Mouse (Mus musculus) liver, embryonic 13.5 days (tissue): ENCODE measurements around the gene 4933428G20Rik. TPM values are rescaled to one million over a fixed set of nuclear protein-coding genes. Genes with fewer than 3 reads are reported as not detected.
A peak's percentile ranks its signal among the peaks of the same experiment; 100 is the strongest.

ENCODE experiments used
- ATAC-seq: fragments of 200-750 bp; cut with Nextera tagmentation; 2 replicates; pipeline ENCODE4 v1.8.0; 2017; ENCODE audit warnings: low read depth, mild to moderate bottlenecking, moderate number of reproducible peaks, moderate library complexity
- DNase-seq: peaks from one replicate; pipeline ENCODE4 v3.0.0; 2022
- H3K27ac ChIP-seq: fragments of 300-500 bp; sonication (generic); 2 replicates; pipeline ENCODE4 v1.5.1; 2015; ENCODE audit warnings: moderate library complexity, mild to moderate bottlenecking, inconsistent platforms
- H3K27me3 ChIP-seq: fragments of 300-500 bp; sonication (generic); 2 replicates; pipeline ENCODE4 v1.6.1; 2015; ENCODE audit warnings: mild to moderate bottlenecking, inconsistent platforms
- H3K36me3 ChIP-seq: fragments of 300-500 bp; sonication (generic); 2 replicates; pipeline ENCODE4 v1.6.1; 2015; ENCODE audit warnings: mild to moderate bottlenecking, inconsistent platforms
- H3K4me1 ChIP-seq: fragments of 300-500 bp; sonication (generic); replicated peaks from 2 replicates; pipeline ENCODE4 v1.6.1; 2015; ENCODE audit warnings: inconsistent platforms
- H3K4me2 ChIP-seq: fragments of 300-500 bp; sonication (generic); 2 replicates; pipeline ENCODE4 v1.6.1; 2015; ENCODE audit warnings: inconsistent platforms, mild to moderate bottlenecking, moderate library complexity
- H3K4me3 ChIP-seq: fragments of 300-500 bp; sonication (generic); replicated peaks from 2 replicates; pipeline ENCODE4 v1.5.1; 2015; ENCODE audit warnings: mild to moderate bottlenecking, inconsistent platforms
- H3K9ac ChIP-seq: fragments of 300-500 bp; sonication (generic); 2 replicates; pipeline ENCODE4 v1.6.1; 2015; ENCODE audit warnings: mild to moderate bottlenecking, inconsistent platforms
- H3K9me3 ChIP-seq: fragments of 300-500 bp; sonication (generic); replicated peaks from 2 replicates; pipeline ENCODE4 v1.6.1; 2016; ENCODE audit warnings: inconsistent platforms
- WGBS: fragments of 180-500 bp; shearing (Covaris S2); methylation state at CpG from one replicate; pipeline ENCODE4 v1.1.7; 2015; ENCODE audit not compliant: insufficient replicate concordance; 5-methylcytosine and 5-hydroxymethylcytosine counted together
- polyA plus RNA-seq: library from polyadenylated mRNA; unstranded; fragments of >200 nt; fragmentation: Nextera tagmentation; extraction: Ambion mirVana; gene quantifications from 2 replicates; pipeline ENCODE4 v1.2.1, GENCODE M21; 2015

4933428G20Rik gene
- polyA plus RNA-seq, 1 experiment from 2014 or later, result 0.81 TPM

DNA sequence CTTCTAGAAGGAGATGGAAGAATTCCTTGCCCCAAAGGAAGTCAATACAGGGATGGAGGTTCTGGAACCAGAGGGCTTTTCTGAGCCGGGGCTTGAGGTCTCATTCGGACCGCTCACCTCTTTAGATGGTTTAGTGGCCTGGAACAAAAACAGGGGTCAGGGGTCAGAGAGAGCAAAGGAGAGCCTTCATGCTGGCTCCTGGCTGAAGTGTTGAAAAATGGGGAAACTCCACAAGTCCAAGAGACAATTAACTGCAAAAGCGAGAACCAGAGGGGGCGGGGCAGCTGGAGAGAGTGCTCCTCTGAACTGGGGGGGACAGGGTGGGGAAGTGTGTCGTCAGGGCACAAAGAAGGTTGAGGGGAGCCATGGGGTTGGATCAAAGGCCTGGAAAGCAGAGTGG is 12.4 kb upstream of the 4933428G20Rik start:
- no peaks in the 10 kb centered on the region for H3K9me3 ChIP-seq
- H3K4me1 ChIP-seq, result peaks cover 24% of the 10 kb centered on the region
- H3K9ac ChIP-seq, result no peak overlapping the region
- 67% methylated on average over 6 of the region's 6 CpGs for WGBS
- no peaks in the 10 kb centered on the region for H3K36me3 ChIP-seq
- H3K4me2 ChIP-seq, result peak overlapping the region; percentile 67
- DNase-seq (no peak), ATAC-seq (no peak)
- H3K27me3 ChIP-seq, result 0 out of 2 replicates have a peak, but pooled peaks cover 9% of the 10 kb centered on the region
- H3K4me3 ChIP-seq, result peak overlapping the region; percentile 47
- peak overlapping the region; percentile 27; the same call in 1 of the 2 replicates for H3K27ac ChIP-seq

DNA sequence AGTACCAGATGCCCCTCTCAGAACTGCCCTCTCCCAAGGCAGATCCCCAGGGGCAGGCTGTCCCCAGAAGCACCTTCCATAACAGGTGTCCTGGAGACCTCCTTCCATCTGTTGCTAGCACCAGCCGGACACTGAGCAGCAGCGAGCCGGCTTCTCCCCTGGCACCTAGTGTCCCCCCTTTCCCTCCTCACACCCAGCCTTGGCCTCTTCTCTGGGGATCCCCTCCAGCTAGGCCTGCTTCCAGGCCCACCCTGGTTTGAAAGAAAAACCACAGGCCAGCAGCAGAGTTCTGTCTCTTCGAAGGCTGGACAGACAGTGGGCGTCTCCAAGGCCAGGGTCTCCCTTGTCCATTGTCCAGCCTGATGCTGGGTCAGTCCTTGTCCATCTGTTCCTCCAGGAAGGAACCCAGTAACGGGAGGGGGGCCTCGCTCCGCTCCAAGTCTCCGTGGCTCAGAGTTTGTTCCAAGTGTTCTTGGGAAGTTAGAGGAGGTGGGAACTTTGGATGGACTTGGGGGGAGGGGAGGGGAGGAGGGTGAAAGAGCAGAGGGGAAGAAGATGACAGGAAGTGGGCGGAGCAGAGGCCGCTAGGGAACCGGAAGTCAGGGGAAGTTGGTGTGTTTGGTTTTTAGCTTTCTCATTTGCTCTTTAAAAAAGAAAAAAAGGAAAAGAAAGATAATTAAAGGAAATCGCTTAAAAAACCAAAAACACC is 11.7 kb upstream of the 4933428G20Rik start:
- Histone ChIP-seq H3K36me3 (no peaks in the 10 kb centered on the region), H3K27ac (peak overlapping the region; percentile 58), H3K4me3 (peak overlapping the region; percentile 47), H3K4me2 (peak overlapping the region; percentile 67), H3K27me3 (0 out of 2 replicates have a peak, but pooled peaks cover 9% of the 10 kb centered on the region), H3K9me3 (no peaks in the 10 kb centered on the region), H3K4me1 (peaks cover 24% of the 10 kb centered on the region), H3K9ac (peak overlapping the region; percentile 45; the same call in 1 of the 2 replicates)
- 16% methylated on average over 13 of the region's 13 CpGs for WGBS
- ATAC-seq, result peak; percentile 31
- no peak for DNase-seq

DNA sequence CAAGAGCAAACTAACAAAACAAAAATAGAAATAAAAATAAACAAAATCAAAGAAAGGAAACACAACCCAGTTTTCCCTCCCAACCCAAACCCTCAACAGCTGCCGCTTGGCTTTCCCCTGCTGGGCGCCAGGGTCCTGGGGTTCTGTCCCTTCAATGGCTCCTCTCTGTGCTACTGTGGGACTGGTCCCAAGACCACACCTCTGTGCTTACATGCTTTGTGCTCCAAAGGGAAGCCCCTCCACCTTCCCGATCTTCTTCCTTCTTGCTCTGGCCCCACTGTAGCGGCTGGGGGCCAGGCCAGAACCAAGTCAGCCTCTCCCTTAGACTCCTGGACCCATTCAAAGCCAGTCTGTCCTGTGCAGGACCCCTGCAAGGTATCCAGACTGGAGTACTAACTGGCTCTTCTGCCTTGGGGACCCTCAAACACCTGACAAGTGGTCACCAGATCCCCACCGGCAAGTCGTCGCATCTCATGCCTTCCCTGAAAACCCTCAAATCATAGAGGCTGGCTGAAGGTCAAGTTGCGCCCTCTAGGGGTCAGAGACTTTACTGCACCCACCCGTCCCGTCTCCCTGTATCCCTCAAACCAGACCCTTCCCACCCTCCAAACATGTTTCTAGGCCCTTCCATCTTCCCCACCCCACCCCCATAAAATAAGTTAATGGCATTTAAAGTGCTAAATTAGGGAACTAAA is 11.0 kb upstream of the 4933428G20Rik start:
- Histone ChIP-seq H3K9me3 (no peaks in the 10 kb centered on the region), H3K4me3 (peak overlapping the region; percentile 47), H3K4me2 (peak overlapping the region; percentile 67), H3K27me3 (0 out of 2 replicates have a peak, but pooled peaks cover 9% of the 10 kb centered on the region), H3K4me1 (peaks cover 24% of the 10 kb centered on the region), H3K36me3 (no peaks in the 10 kb centered on the region), H3K27ac (peak overlapping the region; percentile 58), H3K9ac (peak overlapping the region; percentile 45; the same call in 1 of the 2 replicates)
- WGBS, result 27% methylated on average over 10 of the region's 10 CpGs
- DNase-seq (peak; percentile 61), ATAC-seq (0 out of 2 replicates have a peak, but pooled peaks have one; percentile 35)

DNA sequence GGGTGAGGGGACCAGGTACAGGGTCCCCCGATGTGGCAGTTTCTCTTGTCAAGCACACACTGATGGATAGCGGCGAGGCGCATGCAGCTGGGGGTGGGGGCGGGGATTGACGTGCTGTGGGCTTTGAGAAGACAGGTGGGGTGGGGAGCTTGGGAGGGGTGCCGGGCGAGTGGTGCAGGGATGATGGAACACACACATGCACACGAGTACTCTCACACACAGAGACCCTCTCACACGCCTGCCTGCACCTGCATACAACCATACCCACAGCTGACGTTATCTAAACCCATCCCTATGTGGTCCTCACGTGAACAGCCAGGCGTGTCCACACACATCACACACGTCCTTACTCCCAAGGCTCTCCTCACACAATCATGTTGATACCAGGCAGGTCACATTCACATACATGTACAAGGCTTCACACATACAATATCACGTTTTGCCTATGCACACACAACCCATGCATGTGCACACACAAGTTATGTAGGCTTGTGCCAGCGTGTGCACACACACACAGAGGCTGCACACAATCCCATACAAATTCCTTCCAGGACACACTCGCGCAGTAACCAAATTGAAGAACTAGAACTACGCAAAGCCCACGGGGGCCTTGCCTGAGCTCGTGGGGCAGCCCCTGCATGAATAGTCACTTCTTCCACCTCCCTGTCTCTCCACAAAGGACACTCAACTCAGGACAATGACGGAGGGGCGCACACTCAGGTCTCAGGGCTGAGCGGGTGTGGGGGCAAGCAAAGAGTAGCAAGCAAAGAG is 9.8 kb upstream of the 4933428G20Rik start:
- ATAC-seq, result no peak
- no peak for DNase-seq
- Histone ChIP-seq H3K27ac (no peak overlapping the region), H3K4me1 (peaks cover 24% of the 10 kb centered on the region), H3K9ac (no peak overlapping the region), H3K4me3 (no peak overlapping the region), H3K4me2 (no peak overlapping the region), H3K36me3 (no peaks in the 10 kb centered on the region), H3K27me3 (0 out of 2 replicates have a peak, but pooled peaks cover 5% of the 10 kb centered on the region), H3K9me3 (no peaks in the 10 kb centered on the region)
- 73% methylated on average over 24 of the region's 24 CpGs for WGBS

DNA sequence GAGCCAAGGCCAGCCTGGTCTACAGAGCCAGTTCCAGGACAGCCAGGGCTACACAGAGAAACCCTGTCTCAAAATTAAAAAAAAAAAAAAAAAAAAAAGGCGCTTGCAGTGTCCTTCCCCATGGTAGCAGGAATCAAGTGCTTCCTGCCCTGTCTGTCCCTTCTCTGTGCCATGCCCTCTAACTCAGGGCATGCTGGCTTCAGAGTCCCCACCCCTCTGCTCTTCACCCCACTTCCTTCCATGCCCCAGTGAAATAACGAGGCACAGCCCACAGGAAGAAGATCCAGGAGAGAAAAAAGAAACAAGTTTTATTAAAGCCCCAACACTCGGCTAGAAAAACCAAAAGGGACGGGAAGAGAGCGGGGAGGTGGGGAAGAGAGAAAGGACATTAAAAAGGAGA is 8.9 kb upstream of the 4933428G20Rik start:
- ATAC-seq (no peak), DNase-seq (no peak)
- H3K27ac ChIP-seq, result no peak overlapping the region
- H3K4me2 ChIP-seq, result no peak overlapping the region
- 37% methylated on average over 5 of the region's 5 CpGs for WGBS
- no peak overlapping the region for H3K4me3 ChIP-seq
- H3K9me3 ChIP-seq, result no peaks in the 10 kb centered on the region
- no peaks in the 10 kb centered on the region for H3K36me3 ChIP-seq
- peaks cover 24% of the 10 kb centered on the region for H3K4me1 ChIP-seq
- no peak overlapping the region for H3K9ac ChIP-seq
- no peaks in the 10 kb centered on the region for H3K27me3 ChIP-seq

DNA sequence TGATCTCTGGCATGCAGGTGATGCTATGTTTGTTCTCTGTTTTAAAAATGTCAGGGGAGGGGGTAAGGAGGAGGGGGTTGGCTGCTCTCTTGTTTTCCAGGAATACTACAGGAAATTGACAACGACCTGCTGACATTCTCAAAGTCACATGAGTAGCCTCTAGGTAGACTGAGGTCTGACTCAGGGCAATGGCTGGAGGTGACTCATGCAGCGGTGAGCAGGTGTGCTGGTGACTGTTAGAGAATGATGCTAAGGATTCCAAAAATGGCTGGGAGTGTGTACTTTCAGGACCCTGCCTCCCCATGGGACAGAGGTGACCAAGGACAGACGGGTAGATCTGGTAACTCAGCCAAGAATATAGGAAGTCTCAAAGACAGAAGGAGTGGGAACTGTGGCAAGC is 8.1 kb upstream of the 4933428G20Rik start:
- no peak overlapping the region for H3K9ac ChIP-seq
- no peak overlapping the region for H3K27ac ChIP-seq
- DNase-seq (no peak), ATAC-seq (no peak)
- 47% methylated on average over 3 of the region's 3 CpGs for WGBS
- H3K36me3 ChIP-seq, result no peaks in the 10 kb centered on the region
- H3K9me3 ChIP-seq, result no peaks in the 10 kb centered on the region
- peaks cover 24% of the 10 kb centered on the region for H3K4me1 ChIP-seq
- no peaks in the 10 kb centered on the region for H3K27me3 ChIP-seq
- no peak overlapping the region for H3K4me3 ChIP-seq
- no peak overlapping the region for H3K4me2 ChIP-seq

DNA sequence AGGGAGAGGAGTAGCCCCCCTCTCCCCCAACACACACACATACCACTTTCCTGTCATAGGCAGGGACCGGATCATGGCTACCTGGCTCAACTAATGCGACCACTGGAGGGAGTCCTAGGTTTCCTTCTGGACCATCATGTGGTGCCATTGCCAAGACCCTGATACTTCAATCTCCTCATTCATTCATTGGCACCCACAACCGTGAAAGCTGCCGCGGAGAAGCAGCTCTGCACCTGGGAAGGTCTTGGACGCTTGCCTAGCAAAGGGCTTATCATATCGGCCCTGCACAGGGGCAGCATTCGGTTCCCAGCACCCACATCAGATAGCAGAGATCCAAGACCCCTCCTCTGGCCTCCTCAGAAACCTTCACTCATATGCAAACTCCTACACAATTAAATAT is 6.2 kb upstream of the 4933428G20Rik start:
- Histone ChIP-seq H3K4me3 (no peak overlapping the region), H3K36me3 (peaks cover 6% of the 10 kb centered on the region), H3K27ac (no peak overlapping the region), H3K27me3 (0 out of 2 replicates have a peak, but pooled peaks cover under 1% of the 10 kb centered on the region), H3K4me1 (peaks cover 10% of the 10 kb centered on the region), H3K9ac (no peak overlapping the region), H3K4me2 (no peak overlapping the region), H3K9me3 (no peaks in the 10 kb centered on the region)
- ATAC-seq (no peak), DNase-seq (no peak)
- 43% methylated on average over 8 of the region's 8 CpGs for WGBS

DNA sequence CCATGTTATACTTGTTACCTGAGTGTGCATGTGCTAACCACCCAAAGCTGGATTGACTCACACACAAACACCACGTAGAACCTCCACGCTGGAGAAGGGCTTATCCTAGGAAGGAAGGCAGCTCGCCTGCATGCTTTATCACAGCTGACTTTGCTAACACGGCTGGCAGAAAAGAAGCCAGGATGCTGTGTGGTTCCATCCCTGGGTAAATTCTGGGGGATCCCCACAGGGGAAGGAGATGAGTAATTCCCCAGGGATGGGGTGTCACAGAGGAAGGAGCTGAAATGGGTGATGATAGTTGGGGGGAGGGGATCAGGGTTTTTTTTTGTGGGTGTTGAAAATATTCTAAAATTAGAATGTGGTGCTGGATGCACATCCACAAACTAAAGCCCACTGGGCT is 5.6 kb upstream of the 4933428G20Rik start:
- no peak for ATAC-seq

DNA sequence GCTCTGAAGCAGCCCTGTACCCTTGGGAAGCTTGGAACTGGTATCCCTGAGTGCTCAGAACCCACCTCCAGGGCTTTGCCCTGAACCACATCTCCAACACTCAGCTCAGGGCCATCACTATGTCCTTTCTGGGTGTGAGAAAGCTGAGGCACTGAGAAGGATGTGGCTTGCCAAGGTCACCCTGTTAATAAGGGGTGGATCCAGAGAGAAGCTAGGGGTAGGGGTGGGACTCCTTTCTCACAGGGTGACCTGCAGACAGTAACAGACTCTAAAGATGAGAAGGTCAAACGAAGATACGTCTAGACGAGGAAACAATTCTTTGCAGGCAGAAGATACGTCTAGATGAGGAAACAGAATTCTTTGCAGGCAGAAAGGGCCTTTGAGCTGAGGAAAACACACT is 2.7 kb upstream of the 4933428G20Rik start:
- WGBS, result 64% methylated on average over 4 of the region's 4 CpGs
- Histone ChIP-seq H3K9ac (no peak overlapping the region), H3K27me3 (peaks cover 22% of the 10 kb centered on the region), H3K4me2 (no peak overlapping the region), H3K27ac (no peak overlapping the region), H3K4me3 (no peak overlapping the region), H3K36me3 (peaks cover 41% of the 10 kb centered on the region), H3K4me1 (peaks cover 12% of the 10 kb centered on the region; the same call in 1 of the 2 replicates), H3K9me3 (no peaks in the 10 kb centered on the region)
- ATAC-seq (no peak), DNase-seq (no peak)

More for the DNA sequence above, 5.6 kb upstream of the 4933428G20Rik start:
- H3K9me3 ChIP-seq, result no peaks in the 10 kb centered on the region
- WGBS, result 58% methylated on average over 4 of the region's 4 CpGs
- H3K36me3 ChIP-seq, result peaks cover 12% of the 10 kb centered on the region
- no peak for DNase-seq
- H3K27ac ChIP-seq, result no peak overlapping the region
- peaks cover 6% of the 10 kb centered on the region; the same call in 1 of the 2 replicates for H3K27me3 ChIP-seq
- H3K4me3 ChIP-seq, result no peak overlapping the region
- H3K4me2 ChIP-seq, result no peak overlapping the region
- H3K9ac ChIP-seq, result no peak overlapping the region
- peaks cover 9% of the 10 kb centered on the region; the same call in 1 of the 2 replicates for H3K4me1 ChIP-seq

DNA sequence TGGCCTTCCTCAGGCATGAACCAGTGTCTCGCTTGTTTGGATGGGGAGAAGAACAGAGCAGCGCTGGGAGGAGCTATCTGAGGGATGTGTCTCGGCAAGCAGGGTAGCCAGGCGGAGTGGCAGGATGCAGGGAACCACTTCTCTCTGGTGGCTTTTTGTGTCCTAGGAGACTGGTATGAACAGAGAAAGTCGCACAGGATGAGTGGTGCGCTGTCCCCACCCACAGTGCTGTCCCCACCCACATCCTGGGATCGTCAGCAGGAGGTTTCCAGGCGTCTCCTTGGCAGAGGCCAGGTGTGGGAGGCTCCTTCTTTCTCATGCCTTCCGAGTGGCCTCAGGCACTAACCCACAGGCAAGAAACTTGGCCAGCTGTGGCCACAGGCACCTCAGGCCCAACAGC is 2.2 kb upstream of the 4933428G20Rik start:
- H3K27me3 ChIP-seq, result peaks cover 22% of the 10 kb centered on the region
- peaks cover 46% of the 10 kb centered on the region for H3K36me3 ChIP-seq
- 55% methylated on average over 9 of the region's 9 CpGs for WGBS

More for the DNA sequence above, 2.2 kb upstream of the 4933428G20Rik start:
- Histone ChIP-seq H3K9me3 (no peaks in the 10 kb centered on the region), H3K4me2 (no peak overlapping the region), H3K4me1 (peaks cover 12% of the 10 kb centered on the region; the same call in 1 of the 2 replicates), H3K4me3 (no peak overlapping the region), H3K9ac (no peak overlapping the region), H3K27ac (no peak overlapping the region)
- DNase-seq (no peak), ATAC-seq (no peak)
